Mouse (Mus musculus): ENCODE data around the gene Dok3.

- TF ChIP-seq GATA1 (IDR thresholded peaks at IDR 0.05; ENCODE audit: borderline replicate concordance, low read length) (no peak), FLI1 (IDR thresholded peaks at IDR 0.05; ENCODE audit: low read length) (no peak)
Measured at GRCm38 (mm10) chr13:55563266-55563879, 34.3 kb upstream of the Dok3 start.

Data from megakaryocyte, embryonic 14.5 days (primary cell).